Mouse (Mus musculus) thymus, adult 2 months (tissue): Measurements from ENCODE around the gene Plxna1. TPM values are rescaled to one million over a fixed set of nuclear protein-coding genes. Genes with fewer than 3 reads are reported as not detected.

Experiments used
- DNase-seq: peaks from one replicate; pipeline ENCODE4 v3.0.0; 2021
- H3K27ac ChIP-seq: fragments of 200-500 bp; 2 replicates; pipeline ENCODE4 v1.5.1; 2012; ENCODE audit warnings: low read length, control low read depth; ENCODE audit not compliant: control insufficient read depth, insufficient read depth
- H3K27me3 ChIP-seq: fragments of 200-500 bp; 2 replicates; pipeline ENCODE4 v1.6.1; 2012; ENCODE audit warnings: mild to moderate bottlenecking, low read length, moderate library complexity, mixed read lengths; ENCODE audit not compliant: control insufficient read depth, insufficient read depth
- H3K36me3 ChIP-seq: fragments of 200-500 bp; 2 replicates; pipeline ENCODE4 v1.6.1; 2012; ENCODE audit warnings: mild to moderate bottlenecking, low read length, moderate library complexity; ENCODE audit not compliant: control insufficient read depth, insufficient read depth
- H3K4me1 ChIP-seq: fragments of 200-500 bp; replicated peaks from 2 replicates; pipeline ENCODE4 v1.6.1; 2012; ENCODE audit warnings: low read length; ENCODE audit not compliant: control insufficient read depth, insufficient read depth
- H3K4me3 ChIP-seq: fragments of 200-500 bp; 2 replicates; pipeline ENCODE4 v1.5.1; 2012; ENCODE audit warnings: mild to moderate bottlenecking, low read length, control low read depth, moderate library complexity; ENCODE audit not compliant: control insufficient read depth, insufficient read depth
- CTCF ChIP-seq: fragments of 200-500 bp; IDR thresholded peaks from 2 replicates; pipeline ENCODE4 v1.5.1; 2012; ENCODE audit warnings: mild to moderate bottlenecking, control low read depth, low read length, moderate library complexity, borderline replicate concordance; ENCODE audit not compliant: control insufficient read depth, poor library complexity, insufficient read depth; ENCODE audit errors: extremely low read depth
- POLR2A ChIP-seq: fragments of 200-500 bp; IDR thresholded peaks from 2 replicates; pipeline ENCODE4 v1.6.1; 2012; ENCODE audit warnings: mild to moderate bottlenecking, low read length, control low read depth, moderate library complexity; ENCODE audit not compliant: control insufficient read depth, poor library complexity, insufficient read depth; ENCODE audit errors: extremely low read depth
- WGBS: fragments of 180-500 bp; shearing (Covaris S2); methylation state at CpG from one replicate; pipeline ENCODE4 v1.1.7; 2018; 5-methylcytosine and 5-hydroxymethylcytosine counted together
- polyA plus RNA-seq: library from polyadenylated mRNA; depleted of rRNA; stranded (reverse); fragments of >200 nt; gene quantifications from 2 replicates; pipeline ENCODE4 v1.2.3, GENCODE M21; 2012

The Plxna1 gene
- polyA plus RNA-seq, 1 experiment, result 51.5 TPM

- Histone ChIP-seq H3K27ac (no peak overlapping the region), H3K4me3 (no peak overlapping the region), H3K4me1 (no peaks in the 10 kb centered on the region; the same call in 1 of the 2 replicates), H3K36me3 (no peaks in the 10 kb centered on the region), H3K27me3 (no peaks in the 10 kb centered on the region)
- WGBS, result 86% methylated on average over 4 of the region's 4 CpGs
- TF ChIP-seq CTCF (no peak), POLR2A (no peak)
- DNase-seq, result no peak
Measured at GRCm38 (mm10) chr6:89315263-89315662, 47.2 kb downstream of the Plxna1 start.

DNA sequence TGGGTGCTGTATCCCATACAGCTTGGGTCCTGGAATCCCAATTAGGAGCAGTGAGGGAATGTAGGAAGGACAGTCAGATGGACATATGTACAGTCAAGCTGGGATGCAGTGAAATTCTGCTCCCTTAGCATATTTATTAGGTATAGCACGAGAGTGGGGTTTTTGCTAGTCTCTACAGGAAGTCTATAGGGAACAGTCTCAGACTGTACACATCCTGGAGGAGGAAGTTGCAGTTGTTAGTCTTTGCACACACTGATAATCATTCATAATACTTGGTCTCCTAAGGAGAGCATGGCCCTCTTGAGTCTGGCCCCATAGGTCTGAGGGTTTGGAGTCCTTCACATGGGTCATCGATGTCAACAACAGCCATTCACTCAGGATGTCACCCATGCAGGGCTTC, 50.9 kb downstream of the Plxna1 start:
- no peak for DNase-seq
- H3K4me1 ChIP-seq, result no peaks in the 10 kb centered on the region; the same call in 1 of the 2 replicates
- TF ChIP-seq POLR2A (no peak), CTCF (no peak)
- no peak overlapping the region for H3K4me3 ChIP-seq
- no peak overlapping the region for H3K27ac ChIP-seq
- WGBS, result 29% methylated on average over 2 of the region's 2 CpGs
- H3K36me3 ChIP-seq, result no peaks in the 10 kb centered on the region
- H3K27me3 ChIP-seq, result no peaks in the 10 kb centered on the region

DNA sequence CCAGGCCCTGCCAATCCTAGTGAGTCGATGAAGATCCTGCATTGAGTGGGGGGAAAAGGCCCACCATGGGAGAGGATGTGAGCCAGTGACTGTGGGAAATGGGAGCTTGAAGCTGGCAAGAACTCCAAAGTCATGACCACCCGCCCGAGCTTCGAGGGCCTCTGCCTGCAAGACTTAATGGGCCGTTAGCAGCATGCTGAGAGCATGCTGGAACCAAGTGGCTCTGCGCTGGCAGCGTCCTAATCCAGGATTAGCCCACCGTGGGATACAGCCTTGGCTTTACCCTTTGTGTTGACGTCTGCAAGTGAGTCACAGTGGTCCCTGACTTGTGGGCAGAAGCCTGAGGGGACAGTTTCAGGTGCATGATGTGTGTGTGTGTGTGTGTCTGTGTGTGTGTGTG, 52.2 kb downstream of the Plxna1 start:
- H3K27ac ChIP-seq, result no peak overlapping the region
- WGBS, result 91% methylated on average over 9 of the region's 9 CpGs
- no peaks in the 10 kb centered on the region for H3K36me3 ChIP-seq
- no peak overlapping the region for H3K4me3 ChIP-seq
- H3K27me3 ChIP-seq, result no peaks in the 10 kb centered on the region
- DNase-seq, result no peak
- H3K4me1 ChIP-seq, result no peaks in the 10 kb centered on the region; the same call in 1 of the 2 replicates
- TF ChIP-seq CTCF, result no peak
- no peak for TF ChIP-seq POLR2A

- H3K27me3 ChIP-seq, result no peaks in the 10 kb centered on the region
- H3K27ac ChIP-seq, result no peak overlapping the region
- no peak for DNase-seq
- no peaks in the 10 kb centered on the region for H3K36me3 ChIP-seq
- WGBS, result 89% methylated on average over 6 of the region's 6 CpGs
- H3K4me1 ChIP-seq, result no peaks in the 10 kb centered on the region; the same call in 1 of the 2 replicates
- TF ChIP-seq POLR2A (no peak), CTCF (no peak)
- no peak overlapping the region for H3K4me3 ChIP-seq
Measured at GRCm38 (mm10) chr6:89308213-89308973, 54.0 kb downstream of the Plxna1 start.

- H3K36me3 ChIP-seq, result no peaks in the 10 kb centered on the region
- H3K4me3 ChIP-seq, result no peak overlapping the region
- no peak overlapping the region for H3K27ac ChIP-seq
- 66% methylated on average over 3 of the region's 3 CpGs for WGBS
- no peaks in the 10 kb centered on the region for H3K27me3 ChIP-seq
- TF ChIP-seq POLR2A, result no peak
- TF ChIP-seq CTCF, result no peak
- H3K4me1 ChIP-seq, result no peaks in the 10 kb centered on the region
- DNase-seq, result no peak
Measured at GRCm38 (mm10) chr6:89304375-89305058, 57.9 kb downstream of the Plxna1 start.

DNA sequence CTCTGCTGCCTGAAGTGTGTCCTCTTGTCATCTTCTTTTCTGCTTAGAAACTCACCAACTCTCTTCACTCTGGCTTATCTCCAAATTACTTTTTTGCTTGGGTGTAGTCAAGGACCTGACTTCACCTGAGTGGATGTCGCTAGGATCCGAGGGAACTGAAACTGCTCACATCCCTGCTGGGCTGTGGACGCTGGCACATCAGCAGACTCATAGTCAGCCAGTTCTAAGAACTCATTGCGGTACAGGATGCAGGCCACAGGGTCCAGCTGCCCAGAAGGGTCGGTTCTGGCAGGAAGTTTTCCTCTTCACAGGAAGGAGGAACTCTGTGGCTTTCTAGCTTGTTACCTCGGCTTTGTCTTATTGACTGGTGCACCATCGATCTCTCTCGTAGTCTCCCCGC, 62.6 kb downstream of the Plxna1 start:
- WGBS, result 45% methylated on average over 9 of the region's 9 CpGs
- H3K36me3 ChIP-seq, result no peaks in the 10 kb centered on the region
- no peaks in the 10 kb centered on the region for H3K27me3 ChIP-seq
- H3K27ac ChIP-seq, result no peak overlapping the region
- H3K4me1 ChIP-seq, result peaks cover 6% of the 10 kb centered on the region
- no peak overlapping the region for H3K4me3 ChIP-seq
- no peak for DNase-seq
- TF ChIP-seq CTCF (no peak), POLR2A (no peak)

- 89% methylated on average over 15 of the region's 15 CpGs for WGBS
- TF ChIP-seq POLR2A, result no peak
- TF ChIP-seq CTCF, result no peak
- Histone ChIP-seq H3K4me1 (peaks cover 6% of the 10 kb centered on the region), H3K36me3 (no peaks in the 10 kb centered on the region), H3K27me3 (no peaks in the 10 kb centered on the region), H3K27ac (no peak overlapping the region), H3K4me3 (no peak overlapping the region)
- no peak for DNase-seq
Measured at GRCm38 (mm10) chr6:89296909-89297695, 65.3 kb downstream of the Plxna1 start.
